Mouse (Mus musculus): Measurements from ENCODE around the gene Olfr1033. TPM values are rescaled to one million over a fixed set of nuclear protein-coding genes. Genes with fewer than 3 reads are reported as not detected.

Olfr1033 gene
- polyA plus RNA-seq (2015; fragmentation: Nextera tagmentation; extraction: Ambion mirVana) = 41.0 TPM in 2 replicates

DNA sequence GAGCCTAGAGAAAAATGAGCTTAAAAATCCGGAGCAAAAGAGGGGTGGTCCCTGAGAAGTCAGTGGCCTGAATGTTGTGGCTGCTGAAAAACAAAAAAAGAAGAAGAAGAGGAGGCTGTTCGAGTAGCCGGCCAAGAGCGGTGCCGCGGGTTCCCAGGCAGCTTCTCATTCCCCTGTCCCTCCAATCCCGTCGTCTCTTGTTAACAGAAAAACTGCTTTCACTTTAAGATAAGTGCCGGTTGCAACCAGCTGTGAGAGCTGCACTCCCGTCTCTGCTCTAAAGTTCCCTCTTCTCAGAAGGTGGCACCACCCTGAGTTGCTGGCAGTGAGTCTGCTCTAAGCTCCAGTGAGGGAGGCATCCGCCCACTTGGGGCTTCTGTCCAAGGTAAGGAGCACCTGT lies at the start of gene Olfr1033:
Olfr1033 (plus strand) TSS at position 228 of the 400 bp plus-strand sequence.

DNA sequence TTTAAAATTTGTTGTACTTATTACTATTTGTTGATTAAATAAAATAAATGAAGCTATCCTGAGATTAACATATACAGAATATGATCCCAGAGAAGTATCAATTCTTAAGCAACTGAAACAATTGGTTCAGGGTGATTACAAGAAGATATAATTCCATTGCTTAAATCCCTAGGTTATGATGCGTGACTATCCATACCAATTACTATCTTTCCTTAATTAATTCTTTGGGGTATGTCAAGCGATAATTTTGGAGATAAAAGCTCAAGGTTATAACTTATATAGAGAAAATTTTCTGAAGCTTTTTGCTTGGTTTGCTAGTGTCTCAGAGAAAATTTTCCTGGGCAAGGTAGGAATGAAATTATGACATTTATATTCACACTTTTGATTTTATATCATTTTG lies 46.8 kb upstream of the Olfr1033 start, which contains the start of gene Olfr1029:
Olfr1029 (plus strand) TSS at position 301 of the 400 bp plus-strand sequence.

GRCm38 (mm10) chr2:85978976-85979375 lies 41.5 kb upstream of the Olfr1033 start, which contains the start of gene Olfr1030:
Gene Olfr1030 (plus strand): TSS chr2:85979276.

DNA sequence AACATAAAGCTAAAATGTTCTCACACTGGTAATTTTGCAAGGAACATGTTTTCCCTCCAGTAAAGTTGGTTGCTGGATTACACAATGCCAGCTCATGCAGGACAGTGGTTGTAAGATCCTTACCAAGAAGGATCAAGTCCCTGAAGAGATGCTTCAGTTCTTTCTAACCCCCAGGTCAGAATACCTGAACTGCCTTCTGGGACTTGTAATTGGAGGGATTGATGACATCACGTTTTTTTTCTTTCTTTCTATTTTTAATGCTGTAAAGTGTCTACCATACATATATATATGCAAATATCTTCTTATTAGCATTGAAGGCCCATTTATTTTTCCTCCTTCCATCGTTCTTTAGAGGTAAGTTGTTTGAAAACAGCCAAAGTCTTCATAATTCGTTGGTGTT lies 30.4 kb upstream of the Olfr1033 start, which contains the start of gene Olfr1031:
Olfr1031 (plus strand) TSS at position 301 of the 400 bp plus-strand sequence.

DNA sequence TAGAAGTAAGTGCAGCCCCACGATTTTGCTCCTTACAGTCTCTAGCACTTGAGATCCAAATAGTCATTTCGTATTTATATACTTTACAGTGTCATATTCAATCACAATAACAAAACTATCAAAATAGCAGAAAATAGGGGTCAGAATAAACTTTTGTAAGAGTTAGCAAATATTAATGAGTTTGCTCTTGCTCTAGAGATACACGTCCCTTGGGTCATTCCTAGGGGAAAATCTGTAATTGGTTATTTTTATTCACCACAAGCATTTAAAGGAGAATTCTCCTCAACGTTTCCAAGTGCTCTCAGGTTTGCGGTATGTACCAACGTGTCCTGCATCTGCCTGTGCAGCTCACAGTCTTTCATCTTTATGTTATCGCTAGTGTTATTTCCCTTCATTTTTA lies 15.2 kb upstream of the Olfr1033 start, which contains the start of gene Olfr1032:
Olfr1032 (plus strand) TSS at position 301 of the 400 bp plus-strand sequence.

DNA sequence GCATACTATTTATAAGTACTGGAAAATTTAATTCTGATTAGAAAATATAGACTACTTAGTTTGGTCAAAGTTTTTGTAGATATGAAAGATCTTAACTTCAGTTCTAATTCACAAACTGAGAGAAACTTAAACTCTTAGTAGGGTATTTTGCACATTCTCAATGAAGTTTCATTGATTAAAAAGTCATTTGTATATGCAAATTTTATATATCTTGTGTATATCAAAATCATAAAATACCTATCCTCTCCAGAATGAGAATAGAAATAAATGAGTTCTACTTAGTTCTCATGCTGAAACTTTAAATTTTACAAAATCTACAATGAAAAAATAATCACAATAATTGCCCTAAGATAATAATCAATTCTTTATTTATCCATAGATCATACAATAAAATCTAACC lies 25.1 kb downstream of the Olfr1033 start, which contains the start of gene Olfr1034:
Olfr1034 (plus strand) TSS at position 301 of the 400 bp plus-strand sequence.

GRCm38 (mm10) chr2:86073692-86074091 lies 53.3 kb downstream of the Olfr1033 start, which contains the start of gene Olfr1036:
Gene Olfr1036 (plus strand): TSS chr2:86073992.

GRCm38 (mm10) chr2:86087285-86087684 lies 66.9 kb downstream of the Olfr1033 start, which contains the start of gene Olfr1037:
Gene Olfr1037 (minus strand): TSS chr2:86087385.

Other genes starting within 250 kb of the Olfr1033 start
- not detected in 2 replicates for gene Olfr1014, start 247.9 kb upstream of the Olfr1033 start, polyA plus RNA-seq (2015; fragmentation: Nextera tagmentation; extraction: Ambion mirVana)
- not detected in 2 replicates for gene Olfr1015, start 238.6 kb upstream of the Olfr1033 start, polyA plus RNA-seq (2015; fragmentation: Nextera tagmentation; extraction: Ambion mirVana)
- not detected in 2 replicates for gene Olfr1016, start 218.1 kb upstream of the Olfr1033 start, polyA plus RNA-seq (2015; fragmentation: Nextera tagmentation; extraction: Ambion mirVana)
- gene Olfr1018, start 202.2 kb upstream of the Olfr1033 start, polyA plus RNA-seq (2015; fragmentation: Nextera tagmentation; extraction: Ambion mirVana) = not detected in 2 replicates
- gene Olfr1019, start 175.2 kb upstream of the Olfr1033 start, polyA plus RNA-seq (2015; fragmentation: Nextera tagmentation; extraction: Ambion mirVana) = not detected in 2 replicates
- not detected in 2 replicates for gene Olfr1020, start 173.6 kb upstream of the Olfr1033 start, polyA plus RNA-seq (2015; fragmentation: Nextera tagmentation; extraction: Ambion mirVana)
- not detected in 2 replicates for gene Olfr1022, start 152.0 kb upstream of the Olfr1033 start, polyA plus RNA-seq (2015; fragmentation: Nextera tagmentation; extraction: Ambion mirVana)
- gene Olfr1023, start 135.0 kb upstream of the Olfr1033 start, polyA plus RNA-seq (2015; fragmentation: Nextera tagmentation; extraction: Ambion mirVana) = not detected in 2 replicates
- not detected in 2 replicates for gene Olfr1024, start 115.6 kb upstream of the Olfr1033 start, polyA plus RNA-seq (2015; fragmentation: Nextera tagmentation; extraction: Ambion mirVana)
- gene Olfr1025-ps1, start 105.4 kb upstream of the Olfr1033 start, polyA plus RNA-seq (2015; fragmentation: Nextera tagmentation; extraction: Ambion mirVana) = not detected in 2 replicates
- gene Olfr1026, start 99.1 kb upstream of the Olfr1033 start, polyA plus RNA-seq (2015; fragmentation: Nextera tagmentation; extraction: Ambion mirVana) = not detected in 2 replicates
- gene Olfr1028, start 70.2 kb upstream of the Olfr1033 start, polyA plus RNA-seq (2015; fragmentation: Nextera tagmentation; extraction: Ambion mirVana) = not detected in 2 replicates
- not detected in 2 replicates for gene Olfr1029, start 46.7 kb upstream of the Olfr1033 start, polyA plus RNA-seq (2015; fragmentation: Nextera tagmentation; extraction: Ambion mirVana)
- not detected in 2 replicates for gene Olfr1030, start 41.4 kb upstream of the Olfr1033 start, polyA plus RNA-seq (2015; fragmentation: Nextera tagmentation; extraction: Ambion mirVana)
- not detected in 2 replicates for gene Olfr1031, start 30.3 kb upstream of the Olfr1033 start, polyA plus RNA-seq (2015; fragmentation: Nextera tagmentation; extraction: Ambion mirVana)
- gene Olfr1032, start 15.1 kb upstream of the Olfr1033 start, polyA plus RNA-seq (2015; fragmentation: Nextera tagmentation; extraction: Ambion mirVana) = not detected in 2 replicates
- gene Olfr1034, start 25.2 kb downstream of the Olfr1033 start, polyA plus RNA-seq (2015; fragmentation: Nextera tagmentation; extraction: Ambion mirVana) = 0.07 TPM in 2 replicates
- gene Olfr1036, start 53.4 kb downstream of the Olfr1033 start, polyA plus RNA-seq (2015; fragmentation: Nextera tagmentation; extraction: Ambion mirVana) = not detected in 2 replicates
- gene Olfr1037, start 66.8 kb downstream of the Olfr1033 start, polyA plus RNA-seq (2015; fragmentation: Nextera tagmentation; extraction: Ambion mirVana) = not detected in 2 replicates
- gene Olfr1039, start 115.3 kb downstream of the Olfr1033 start, polyA plus RNA-seq (2015; fragmentation: Nextera tagmentation; extraction: Ambion mirVana) = not detected in 2 replicates
- gene Olfr1040, start 126.1 kb downstream of the Olfr1033 start, polyA plus RNA-seq (2015; fragmentation: Nextera tagmentation; extraction: Ambion mirVana) = not detected in 2 replicates
- gene Olfr1042, start 141.2 kb downstream of the Olfr1033 start, polyA plus RNA-seq (2015; fragmentation: Nextera tagmentation; extraction: Ambion mirVana) = not detected in 2 replicates
- not detected in 2 replicates for gene Olfr1043, start 146.9 kb downstream of the Olfr1033 start, polyA plus RNA-seq (2015; fragmentation: Nextera tagmentation; extraction: Ambion mirVana)
- not detected in 2 replicates for gene Olfr1044, start 157.2 kb downstream of the Olfr1033 start, polyA plus RNA-seq (2015; fragmentation: Nextera tagmentation; extraction: Ambion mirVana)
- gene Olfr52, start 165.1 kb downstream of the Olfr1033 start, polyA plus RNA-seq (2015; fragmentation: Nextera tagmentation; extraction: Ambion mirVana) = not detected in 2 replicates
- not detected in 2 replicates for gene Olfr1045, start 182.4 kb downstream of the Olfr1033 start, polyA plus RNA-seq (2015; fragmentation: Nextera tagmentation; extraction: Ambion mirVana)
- not detected in 2 replicates for gene Olfr1046, start 198.7 kb downstream of the Olfr1033 start, polyA plus RNA-seq (2015; fragmentation: Nextera tagmentation; extraction: Ambion mirVana)
- gene Olfr1047, start 210.8 kb downstream of the Olfr1033 start, polyA plus RNA-seq (2015; fragmentation: Nextera tagmentation; extraction: Ambion mirVana) = not detected in 2 replicates
- not detected in 2 replicates for gene Olfr1048, start 219.7 kb downstream of the Olfr1033 start, polyA plus RNA-seq (2015; fragmentation: Nextera tagmentation; extraction: Ambion mirVana)
- gene Olfr1049, start 237.7 kb downstream of the Olfr1033 start, polyA plus RNA-seq (2015; fragmentation: Nextera tagmentation; extraction: Ambion mirVana) = not detected in 2 replicates

All from urinary bladder, postnatal 0 days (tissue).